Mouse (Mus musculus): ENCODE results near the gene Macf1. TPM values are rescaled to one million over a fixed set of nuclear protein-coding genes. Genes with fewer than 3 reads are reported as not detected.
A peak's percentile ranks its signal among the peaks of the same experiment; 100 is the strongest.

Gene Macf1
- total and polyA plus RNA-seq, 3 experiments = 39.3 to 169 (median 129) TPM

GRCm38 (mm10) chr4:123425672-123426272 is 258.4 kb downstream of the Macf1 start:
- Histone ChIP-seq H3K36me3 (replicated peaks) (peaks cover 2% of the 10 kb centered on the region), H3K9me3 (replicated peaks) (no peaks in the 10 kb centered on the region), H3K4me3 (ENCODE audit: low read depth, low read length) (no peak overlapping the region), H3K4me1 (ENCODE audit: insufficient read depth, low read depth, low read length) (peaks cover 40% of the 10 kb centered on the region), H3K27me3 (ENCODE audit: insufficient read depth, low read length) (no peaks in the 10 kb centered on the region)
- DNase-seq (ENCODE audit: low spot score) = no peak
- ATAC-seq (ENCODE audit: extremely low read depth, insufficient number of reproducible peaks, low FRiP score, poor library complexity, severe bottlenecking) = no peak
- TF ChIP-seq TAL1 (conservative IDR thresholded peaks at IDR 0.05; ENCODE audit: low read depth, low read length) = no peak
- TF ChIP-seq GATA1 (IDR thresholded peaks at IDR 0.05; ENCODE audit: borderline replicate concordance, low read length) = no peak
- TF ChIP-seq CTCF (IDR thresholded peaks at IDR 0.05; ENCODE audit: low read depth, low read length) = no peak
- no peak for TF ChIP-seq POLR2AphosphoS5 (IDR thresholded peaks at IDR 0.05; ENCODE audit: insufficient replicate concordance, low read depth, low read length)
- no peak for TF ChIP-seq GATA2 (IDR thresholded peaks at IDR 0.05; ENCODE audit: borderline replicate concordance, low read depth, low read length)

DNA sequence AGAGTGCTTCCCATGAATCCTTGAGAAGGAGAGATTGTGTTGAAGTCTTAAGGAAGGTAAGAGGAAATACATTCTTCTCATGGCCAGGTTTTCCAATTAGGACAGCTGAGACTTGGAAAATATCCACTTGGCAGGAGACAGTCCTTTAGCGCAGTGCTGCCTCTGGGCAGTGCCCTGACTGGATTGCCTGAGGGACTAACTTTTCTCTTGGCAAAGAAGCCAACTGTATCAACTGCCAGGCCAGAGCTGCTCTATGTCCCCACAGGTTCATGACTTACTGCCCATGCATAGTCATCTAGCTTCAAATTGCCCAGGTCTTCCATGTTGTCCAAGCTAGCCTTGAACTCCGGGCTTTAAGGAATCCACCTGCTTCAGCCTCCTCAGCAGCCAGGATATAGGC is 260.1 kb downstream of the Macf1 start:
- Histone ChIP-seq H3K4me3 (ENCODE audit: low read depth, low read length) (no peak overlapping the region), H3K27me3 (ENCODE audit: insufficient read depth, low read length) (no peaks in the 10 kb centered on the region), H3K4me1 (ENCODE audit: insufficient read depth, low read depth, low read length) (peaks cover 44% of the 10 kb centered on the region), H3K36me3 (replicated peaks) (peaks cover 2% of the 10 kb centered on the region), H3K9me3 (replicated peaks) (no peaks in the 10 kb centered on the region)
- TF ChIP-seq GATA1 (IDR thresholded peaks at IDR 0.05; ENCODE audit: borderline replicate concordance, low read length) (no peak), GATA2 (IDR thresholded peaks at IDR 0.05; ENCODE audit: borderline replicate concordance, low read depth, low read length) (no peak), CTCF (IDR thresholded peaks at IDR 0.05; ENCODE audit: low read depth, low read length) (no peak), TAL1 (conservative IDR thresholded peaks at IDR 0.05; ENCODE audit: low read depth, low read length) (no peak), POLR2AphosphoS5 (IDR thresholded peaks at IDR 0.05; ENCODE audit: insufficient replicate concordance, low read depth, low read length) (no peak)
- DNase-seq (ENCODE audit: low spot score) (no peak), ATAC-seq (ENCODE audit: extremely low read depth, insufficient number of reproducible peaks, low FRiP score, poor library complexity, severe bottlenecking) (no peak)

- DNase-seq (ENCODE audit: low spot score) = peak; percentile 33
- Histone ChIP-seq H3K9me3 (replicated peaks) (no peaks in the 10 kb centered on the region), H3K4me1 (ENCODE audit: insufficient read depth, low read depth, low read length) (peaks cover 47% of the 10 kb centered on the region), H3K27me3 (ENCODE audit: insufficient read depth, low read length) (no peaks in the 10 kb centered on the region), H3K4me3 (ENCODE audit: low read depth, low read length) (no peak overlapping the region), H3K36me3 (replicated peaks) (peaks cover 2% of the 10 kb centered on the region)
- ATAC-seq (ENCODE audit: extremely low read depth, insufficient number of reproducible peaks, low FRiP score, poor library complexity, severe bottlenecking) = peak; percentile 88
- TF ChIP-seq GATA2 (IDR thresholded peaks at IDR 0.05; ENCODE audit: borderline replicate concordance, low read depth, low read length) = no peak
- no peak for TF ChIP-seq GATA1 (IDR thresholded peaks at IDR 0.05; ENCODE audit: borderline replicate concordance, low read length)
- TF ChIP-seq TAL1 (conservative IDR thresholded peaks at IDR 0.05; ENCODE audit: low read depth, low read length) = no peak
Measured at GRCm38 (mm10) chr4:123422828-123423227, 261.3 kb downstream of the Macf1 start.

- Histone ChIP-seq H3K4me3 (ENCODE audit: low read depth, low read length) (no peak overlapping the region; the same call in 1 of the 2 replicates), H3K9me3 (replicated peaks) (no peaks in the 10 kb centered on the region), H3K36me3 (replicated peaks) (no peaks in the 10 kb centered on the region), H3K27me3 (ENCODE audit: insufficient read depth, low read length) (no peaks in the 10 kb centered on the region), H3K4me1 (ENCODE audit: insufficient read depth, low read depth, low read length) (peaks cover 43% of the 10 kb centered on the region)
- DNase-seq (ENCODE audit: low spot score) (no peak), ATAC-seq (ENCODE audit: extremely low read depth, insufficient number of reproducible peaks, low FRiP score, poor library complexity, severe bottlenecking) (peak; percentile 41; the same call in 1 of the 2 replicates)
- TF ChIP-seq CTCF (IDR thresholded peaks at IDR 0.05; ENCODE audit: low read depth, low read length) (no peak), TAL1 (conservative IDR thresholded peaks at IDR 0.05; ENCODE audit: low read depth, low read length) (0 out of 2 replicates have a peak, but pooled peaks have one; percentile 19)
Measured at GRCm38 (mm10) chr4:123418032-123418431, 266.1 kb downstream of the Macf1 start.

DNA sequence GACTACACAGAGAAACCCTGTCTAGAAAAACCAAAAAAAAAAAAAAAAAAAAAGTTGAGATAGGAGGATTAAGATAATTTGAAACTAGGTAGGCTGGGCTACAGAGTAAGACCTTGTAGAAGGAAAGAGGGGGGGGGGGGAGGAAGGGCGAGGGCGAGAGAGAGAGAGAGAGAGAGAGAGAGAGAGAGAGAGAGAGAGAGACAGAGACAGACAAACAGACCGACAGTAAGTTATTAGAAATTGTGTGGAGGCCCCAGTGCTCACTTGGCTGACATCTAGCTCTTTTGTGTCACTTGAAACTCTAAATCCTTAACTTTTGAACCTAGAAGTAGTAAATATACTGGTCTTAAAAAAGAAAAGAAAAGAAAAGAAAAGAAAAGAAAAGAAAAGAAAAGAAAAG is 266.7 kb downstream of the Macf1 start:
- DNase-seq (ENCODE audit: low spot score) (no peak), ATAC-seq (ENCODE audit: extremely low read depth, insufficient number of reproducible peaks, low FRiP score, poor library complexity, severe bottlenecking) (no peak)
- no peak overlapping the region for H3K4me3 ChIP-seq (ENCODE audit: low read depth, low read length)
- H3K4me1 ChIP-seq (ENCODE audit: insufficient read depth, low read depth, low read length) = peaks cover 43% of the 10 kb centered on the region
- H3K9me3 ChIP-seq (replicated peaks) = no peaks in the 10 kb centered on the region
- no peaks in the 10 kb centered on the region for H3K27me3 ChIP-seq (ENCODE audit: insufficient read depth, low read length)
- TF ChIP-seq CTCF (IDR thresholded peaks at IDR 0.05; ENCODE audit: low read depth, low read length) (no peak), GATA2 (IDR thresholded peaks at IDR 0.05; ENCODE audit: borderline replicate concordance, low read depth, low read length) (no peak), TAL1 (conservative IDR thresholded peaks at IDR 0.05; ENCODE audit: low read depth, low read length) (no peak), GATA1 (IDR thresholded peaks at IDR 0.05; ENCODE audit: borderline replicate concordance, low read length) (no peak), POLR2AphosphoS5 (IDR thresholded peaks at IDR 0.05; ENCODE audit: insufficient replicate concordance, low read depth, low read length) (no peak)
- no peaks in the 10 kb centered on the region for H3K36me3 ChIP-seq (replicated peaks)

GRCm38 (mm10) chr4:123416829-123417228 is 267.3 kb downstream of the Macf1 start:
- ATAC-seq (ENCODE audit: extremely low read depth, insufficient number of reproducible peaks, low FRiP score, poor library complexity, severe bottlenecking) = no peak
- H3K4me3 ChIP-seq (ENCODE audit: low read depth, low read length) = no peak overlapping the region
- H3K27me3 ChIP-seq (ENCODE audit: insufficient read depth, low read length) = no peaks in the 10 kb centered on the region
- TF ChIP-seq CTCF (IDR thresholded peaks at IDR 0.05; ENCODE audit: low read depth, low read length) = no peak
- TF ChIP-seq POLR2AphosphoS5 (IDR thresholded peaks at IDR 0.05; ENCODE audit: insufficient replicate concordance, low read depth, low read length) = no peak
- TF ChIP-seq GATA1 (IDR thresholded peaks at IDR 0.05; ENCODE audit: borderline replicate concordance, low read length) = no peak
- no peak for TF ChIP-seq TAL1 (conservative IDR thresholded peaks at IDR 0.05; ENCODE audit: low read depth, low read length)
- no peak for TF ChIP-seq GATA2 (IDR thresholded peaks at IDR 0.05; ENCODE audit: borderline replicate concordance, low read depth, low read length)
- H3K36me3 ChIP-seq (replicated peaks) = no peaks in the 10 kb centered on the region
- H3K9me3 ChIP-seq (replicated peaks) = no peaks in the 10 kb centered on the region
- DNase-seq (ENCODE audit: low spot score) = no peak
- peaks cover 47% of the 10 kb centered on the region for H3K4me1 ChIP-seq (ENCODE audit: insufficient read depth, low read depth, low read length)
